Mouse (Mus musculus) lung, postnatal 4 days (tissue): ENCODE data around the gene Khdc4.

Experiments
- DNase-seq, 2 experiments: peaks; one replicate each; pipeline ENCODE4 v3.0.0; 2021

Khdc4 gene

GRCm38 (mm10) chr3:88684980-88685941 is at the start of gene Khdc4:
TSS of gene Khdc4 (plus strand) at chr3:88685803.
- DNase-seq = peak; percentile 97 to 99

- DNase-seq = no peak
Measured at GRCm38 (mm10) chr3:88636555-88636986, 49.0 kb upstream of the Khdc4 start.

- no peak for DNase-seq
Measured at GRCm38 (mm10) chr3:88637134-88637533, 48.5 kb upstream of the Khdc4 start.

GRCm38 (mm10) chr3:88639239-88639638 is 46.4 kb upstream of the Khdc4 start:
- no peak for DNase-seq

GRCm38 (mm10) chr3:88640676-88641075 is 44.9 kb upstream of the Khdc4 start:
- DNase-seq = peak; percentile 54 to 74

GRCm38 (mm10) chr3:88643078-88643477 is 42.5 kb upstream of the Khdc4 start:
- no peak for DNase-seq

GRCm38 (mm10) chr3:88645937-88646336 is 39.7 kb upstream of the Khdc4 start:
- DNase-seq = no peak

- no peak for DNase-seq
Measured at GRCm38 (mm10) chr3:88646426-88646995, 39.1 kb upstream of the Khdc4 start.

- DNase-seq = no peak
Measured at GRCm38 (mm10) chr3:88647076-88647475, 38.5 kb upstream of the Khdc4 start.

GRCm38 (mm10) chr3:88647779-88648413 is 37.7 kb upstream of the Khdc4 start:
- DNase-seq = no peak

- DNase-seq = no peak
Measured at GRCm38 (mm10) chr3:88648452-88649168, 37.0 kb upstream of the Khdc4 start.

GRCm38 (mm10) chr3:88649186-88649585 is 36.4 kb upstream of the Khdc4 start:
- DNase-seq = no peak

- no peak for DNase-seq
Measured at GRCm38 (mm10) chr3:88649967-88650366, 35.6 kb upstream of the Khdc4 start.

- DNase-seq = no peak
Measured at GRCm38 (mm10) chr3:88650713-88651504, 34.7 kb upstream of the Khdc4 start.

GRCm38 (mm10) chr3:88651669-88652618 is 33.7 kb upstream of the Khdc4 start:
- DNase-seq = no peak

- peak; percentile 56 to 79 for DNase-seq
Measured at GRCm38 (mm10) chr3:88652846-88653515, 32.6 kb upstream of the Khdc4 start, which contains the start of gene Rxfp4. TSS of gene Rxfp4 (minus strand) at chr3:88653142.

- DNase-seq = no peak
Measured at GRCm38 (mm10) chr3:88653516-88654370, 31.9 kb upstream of the Khdc4 start.

- DNase-seq = no peak
Measured at GRCm38 (mm10) chr3:88654621-88655020, 31.0 kb upstream of the Khdc4 start.

- no peak for DNase-seq
Measured at GRCm38 (mm10) chr3:88655619-88656018, 30.0 kb upstream of the Khdc4 start.
